Mouse (Mus musculus): ENCODE measurements around the gene Sdhaf1. TPM values are rescaled to one million over a fixed set of nuclear protein-coding genes. Genes with fewer than 3 reads are reported as not detected.

Sdhaf1 gene
- polyA plus RNA-seq, 1 experiment from 2014 or later = 17.0 TPM

GRCm38 (mm10) chr7:30291215-30292131 is 32.2 kb downstream of the Sdhaf1 start, which contains the start of gene Clip3:
Gene Clip3, plus strand, starts transcription at chr7:30291728.
- Histone ChIP-seq H3K36me3 (ENCODE audit: control insufficient read depth, insufficient read depth, low read length) (peaks cover 13% of the 10 kb centered on the region), H3K9ac (ENCODE audit: low read depth, low read length) (peak within 1 kb of the TSS; percentile 94), H3K27me3 (replicated peaks; ENCODE audit: control insufficient read depth, insufficient read depth, low read length) (no peaks in the 10 kb centered on the region), H3K4me2 (ENCODE audit: low read length) (peak within 1 kb of the TSS; percentile 91), H3K4me1 (ENCODE audit: control insufficient read depth, insufficient read depth, low read depth, low read length) (peaks cover 29% of the 10 kb centered on the region), H3K9me3 (ENCODE audit: control insufficient read depth, low read length) (no peaks in the 10 kb centered on the region), H3K4me3 (ENCODE audit: low read length) (peak within 1 kb of the TSS; percentile 59), H3K27ac (ENCODE audit: low read depth, low read length) (peak within 1 kb of the TSS; percentile 86)
- ATAC-seq = peak; percentile 88
- 7% methylated on average over 33 of the region's 35 CpGs for WGBS

GRCm38 (mm10) chr7:30289714-30290399 is 33.8 kb downstream of the Sdhaf1 start:
- Histone ChIP-seq H3K36me3 (ENCODE audit: control insufficient read depth, insufficient read depth, low read length) (no peaks in the 10 kb centered on the region; the same call in 1 of the 2 replicates), H3K9me3 (ENCODE audit: control insufficient read depth, low read length) (no peaks in the 10 kb centered on the region), H3K9ac (ENCODE audit: low read depth, low read length) (no peak overlapping the region), H3K4me2 (ENCODE audit: low read length) (no peak overlapping the region), H3K27ac (ENCODE audit: low read depth, low read length) (no peak overlapping the region; the same call in 1 of the 2 replicates), H3K4me3 (ENCODE audit: low read length) (no peak overlapping the region), H3K27me3 (replicated peaks; ENCODE audit: control insufficient read depth, insufficient read depth, low read length) (no peaks in the 10 kb centered on the region), H3K4me1 (ENCODE audit: control insufficient read depth, insufficient read depth, low read depth, low read length) (peaks cover 28% of the 10 kb centered on the region)
- ATAC-seq = peak; percentile 8; the same call in 1 of the 2 replicates
- WGBS = 48% methylated on average over 10 of the region's 10 CpGs

DNA sequence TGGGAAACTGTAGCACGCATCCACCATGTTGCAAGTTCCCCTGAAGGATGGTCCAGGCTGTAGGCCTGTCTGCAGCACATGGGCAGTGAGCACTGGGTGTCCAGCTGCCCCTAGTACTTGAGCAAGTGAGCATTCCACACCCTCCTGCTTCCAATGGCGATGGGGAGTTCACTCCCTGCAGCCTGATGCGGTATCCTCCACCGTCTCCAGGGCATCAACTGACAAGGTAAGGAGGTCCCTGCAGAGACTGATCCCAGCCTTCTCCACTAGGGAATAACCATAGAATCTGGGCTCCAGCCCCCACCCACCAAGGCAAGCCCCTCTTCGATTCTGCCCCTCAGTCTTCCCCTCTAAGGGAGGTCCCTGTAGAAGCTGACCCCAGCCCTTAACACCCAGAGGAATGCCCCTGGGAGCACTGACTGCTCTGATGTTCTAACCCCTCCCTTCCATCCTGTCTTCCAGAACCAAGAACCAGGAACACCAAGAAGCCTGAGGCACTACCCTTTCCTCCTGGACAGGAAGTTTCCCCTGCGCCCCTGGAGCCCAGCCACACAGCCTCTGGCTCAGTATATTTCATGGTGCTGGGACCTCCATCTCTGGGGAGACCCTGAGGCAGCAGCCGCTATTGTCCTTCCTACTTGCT is 34.5 kb downstream of the Sdhaf1 start:
- Histone ChIP-seq H3K4me2 (ENCODE audit: low read length) (no peak overlapping the region), H3K36me3 (ENCODE audit: control insufficient read depth, insufficient read depth, low read length) (no peaks in the 10 kb centered on the region), H3K27ac (ENCODE audit: low read depth, low read length) (no peak overlapping the region; the same call in 1 of the 2 replicates), H3K9me3 (ENCODE audit: control insufficient read depth, low read length) (no peaks in the 10 kb centered on the region), H3K9ac (ENCODE audit: low read depth, low read length) (no peak overlapping the region), H3K4me3 (ENCODE audit: low read length) (no peak overlapping the region), H3K27me3 (replicated peaks; ENCODE audit: control insufficient read depth, insufficient read depth, low read length) (no peaks in the 10 kb centered on the region), H3K4me1 (ENCODE audit: control insufficient read depth, insufficient read depth, low read depth, low read length) (peaks cover 21% of the 10 kb centered on the region)
- WGBS = 76% methylated on average over 7 of the region's 7 CpGs
- no peak for ATAC-seq

GRCm38 (mm10) chr7:30288046-30288445 is 35.6 kb downstream of the Sdhaf1 start:
- Histone ChIP-seq H3K9ac (ENCODE audit: low read depth, low read length) (no peak overlapping the region), H3K4me2 (ENCODE audit: low read length) (no peak overlapping the region), H3K4me1 (ENCODE audit: control insufficient read depth, insufficient read depth, low read depth, low read length) (peaks cover 12% of the 10 kb centered on the region), H3K36me3 (ENCODE audit: control insufficient read depth, insufficient read depth, low read length) (no peaks in the 10 kb centered on the region), H3K27ac (ENCODE audit: low read depth, low read length) (no peak overlapping the region), H3K27me3 (replicated peaks; ENCODE audit: control insufficient read depth, insufficient read depth, low read length) (no peaks in the 10 kb centered on the region), H3K9me3 (ENCODE audit: control insufficient read depth, low read length) (no peaks in the 10 kb centered on the region), H3K4me3 (ENCODE audit: low read length) (no peak overlapping the region)
- 64% methylated on average over 6 of the region's 6 CpGs for WGBS
- no peak for ATAC-seq

DNA sequence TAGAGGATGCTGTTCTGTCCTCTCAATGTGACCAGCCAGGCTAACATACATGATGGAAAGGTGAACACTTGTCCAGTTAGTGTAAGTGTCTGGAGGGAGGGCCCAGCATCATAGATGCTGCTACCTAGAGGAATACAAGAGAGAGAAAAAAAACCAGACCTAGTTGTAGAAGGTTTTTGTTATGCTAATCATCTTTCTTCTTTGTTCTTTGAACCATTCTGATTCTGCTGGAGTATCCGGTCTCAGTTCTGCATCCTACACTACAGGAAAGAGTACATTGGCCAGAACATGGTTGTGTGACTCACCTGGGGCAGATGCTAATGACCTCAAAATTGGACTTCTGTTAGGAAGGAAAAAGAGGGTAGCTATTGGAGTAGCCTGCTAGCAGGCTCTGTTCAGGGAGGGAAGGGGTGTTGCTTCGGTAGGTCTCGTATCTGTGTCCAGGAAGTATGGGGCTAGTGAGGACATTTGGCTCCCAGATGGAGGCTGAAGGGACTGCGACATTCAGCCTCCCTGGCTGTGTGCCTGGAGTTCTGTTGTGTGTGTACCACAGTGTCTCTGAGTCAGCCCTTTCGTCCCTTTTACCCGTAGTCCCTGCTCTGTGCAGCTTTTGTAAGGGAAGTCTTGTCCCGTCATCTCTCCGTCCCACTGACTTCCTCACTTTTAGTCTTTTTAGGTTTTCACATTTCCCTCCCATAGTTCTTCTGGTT is 36.8 kb downstream of the Sdhaf1 start:
- Histone ChIP-seq H3K4me2 (ENCODE audit: low read length) (no peak overlapping the region), H3K27me3 (replicated peaks; ENCODE audit: control insufficient read depth, insufficient read depth, low read length) (no peaks in the 10 kb centered on the region), H3K4me1 (ENCODE audit: control insufficient read depth, insufficient read depth, low read depth, low read length) (peaks cover 6% of the 10 kb centered on the region), H3K4me3 (ENCODE audit: low read length) (no peak overlapping the region), H3K27ac (ENCODE audit: low read depth, low read length) (no peak overlapping the region), H3K9me3 (ENCODE audit: control insufficient read depth, low read length) (no peaks in the 10 kb centered on the region), H3K36me3 (ENCODE audit: control insufficient read depth, insufficient read depth, low read length) (no peaks in the 10 kb centered on the region), H3K9ac (ENCODE audit: low read depth, low read length) (no peak overlapping the region)
- 56% methylated on average over 8 of the region's 8 CpGs for WGBS
- no peak for ATAC-seq

- no peaks in the 10 kb centered on the region for H3K27me3 ChIP-seq (replicated peaks; ENCODE audit: control insufficient read depth, insufficient read depth, low read length)
- H3K27ac ChIP-seq (ENCODE audit: low read depth, low read length) = no peak overlapping the region
- H3K9me3 ChIP-seq (ENCODE audit: control insufficient read depth, low read length) = no peaks in the 10 kb centered on the region
- 81% methylated on average over 7 of the region's 7 CpGs for whole genome bisulfite sequencing
- H3K9ac ChIP-seq (ENCODE audit: low read depth, low read length) = no peak overlapping the region
- ATAC-seq = no peak
- H3K4me2 ChIP-seq (ENCODE audit: low read length) = no peak overlapping the region
- peaks cover 2% of the 10 kb centered on the region; the same call in 1 of the 2 replicates for H3K4me1 ChIP-seq (ENCODE audit: control insufficient read depth, insufficient read depth, low read depth, low read length)
- H3K4me3 ChIP-seq (ENCODE audit: low read length) = no peak overlapping the region
- no peaks in the 10 kb centered on the region for H3K36me3 ChIP-seq (ENCODE audit: control insufficient read depth, insufficient read depth, low read length)
Observed at GRCm38 (mm10) chr7:30282740-30283139, 41.0 kb downstream of the Sdhaf1 start.

GRCm38 (mm10) chr7:30281522-30281921 is 42.2 kb downstream of the Sdhaf1 start:
- WGBS = 74% methylated on average over 4 of the region's 4 CpGs

GRCm38 (mm10) chr7:30280670-30281138 is 43.0 kb downstream of the Sdhaf1 start:
- peak; percentile 89 for ATAC-seq
- H3K4me2 ChIP-seq (ENCODE audit: low read length) = peak overlapping the region; percentile 99
- under 1% methylated on average over 20 of the region's 20 CpGs for WGBS
- H3K4me1 ChIP-seq (ENCODE audit: control insufficient read depth, insufficient read depth, low read depth, low read length) = peaks cover 2% of the 10 kb centered on the region; the same call in 1 of the 2 replicates
- H3K27ac ChIP-seq (ENCODE audit: low read depth, low read length) = peak overlapping the region; percentile 99
- H3K36me3 ChIP-seq (ENCODE audit: control insufficient read depth, insufficient read depth, low read length) = no peaks in the 10 kb centered on the region
- peak overlapping the region; percentile 74 for H3K4me3 ChIP-seq (ENCODE audit: low read length)
- H3K9ac ChIP-seq (ENCODE audit: low read depth, low read length) = peak overlapping the region; percentile 66
- no peaks in the 10 kb centered on the region for H3K27me3 ChIP-seq (replicated peaks; ENCODE audit: control insufficient read depth, insufficient read depth, low read length)
- no peaks in the 10 kb centered on the region for H3K9me3 ChIP-seq (ENCODE audit: control insufficient read depth, low read length)

More at GRCm38 (mm10) chr7:30281522-30281921, 42.2 kb downstream of the Sdhaf1 start:
- no peak overlapping the region for H3K4me2 ChIP-seq (ENCODE audit: low read length)
- H3K4me3 ChIP-seq (ENCODE audit: low read length) = no peak overlapping the region
- H3K9ac ChIP-seq (ENCODE audit: low read depth, low read length) = no peak overlapping the region
- no peak for ATAC-seq
- H3K36me3 ChIP-seq (ENCODE audit: control insufficient read depth, insufficient read depth, low read length) = no peaks in the 10 kb centered on the region
- no peaks in the 10 kb centered on the region for H3K9me3 ChIP-seq (ENCODE audit: control insufficient read depth, low read length)
- H3K27me3 ChIP-seq (replicated peaks; ENCODE audit: control insufficient read depth, insufficient read depth, low read length) = no peaks in the 10 kb centered on the region
- H3K4me1 ChIP-seq (ENCODE audit: control insufficient read depth, insufficient read depth, low read depth, low read length) = peaks cover 2% of the 10 kb centered on the region; the same call in 1 of the 2 replicates
- H3K27ac ChIP-seq (ENCODE audit: low read depth, low read length) = no peak overlapping the region
